Mouse (Mus musculus) liver, postnatal 0 days (tissue): ENCODE data around the gene Map1b.

ENCODE experiments used
- CTCF ChIP-seq: sonication (generic); IDR thresholded peaks from 2 replicates; pipeline ENCODE4 v1.5.1; 2016; ENCODE audit warnings: antibody characterized with exemption, low read depth
- EP300 ChIP-seq: IDR thresholded peaks from 2 replicates; pipeline ENCODE4 v1.6.1; 2016; ENCODE audit warnings: antibody characterized with exemption, low read depth, mild to moderate bottlenecking

DNA sequence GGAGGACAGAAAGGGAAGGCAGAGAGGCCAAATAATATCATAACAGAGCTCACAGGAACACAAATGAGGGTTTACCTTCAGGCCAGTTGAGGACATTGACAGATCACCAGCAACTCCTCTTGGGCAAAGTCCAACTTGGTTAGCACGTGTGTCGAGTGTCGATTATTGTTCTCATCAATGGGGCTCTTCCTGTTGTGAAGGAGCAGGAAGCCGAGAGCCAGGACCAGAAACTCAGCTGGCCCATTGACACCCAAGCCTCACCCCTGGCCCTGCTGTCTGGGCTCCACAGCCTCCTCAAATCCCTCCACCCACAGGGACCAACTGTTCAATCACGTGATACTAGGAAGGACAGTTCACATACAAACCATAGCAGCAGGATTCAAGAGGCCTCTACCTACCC lies 22.9 kb upstream of the Map1b start:
- TF ChIP-seq EP300 (no peak), CTCF (no peak)
